Mouse (Mus musculus) heart, embryonic 15.5 days (tissue): Measurements from ENCODE around the gene Cst6. TPM values are rescaled to one million over a fixed set of nuclear protein-coding genes. Genes with fewer than 3 reads are reported as not detected.

Experiments used
- ATAC-seq: fragments of 200-750 bp; cut with Nextera tagmentation; replicated peaks from 2 replicates; pipeline ENCODE4 v1.8.0; 2017; ENCODE audit warnings: low read depth, moderate TSS enrichment; ENCODE audit not compliant: insufficient number of reproducible peaks, insufficient read depth, low FRiP score
- H3K27ac ChIP-seq: fragments of 300-500 bp; sonication (generic); 2 replicates; pipeline ENCODE4 v1.5.1; 2015; ENCODE audit warnings: mild to moderate bottlenecking, inconsistent platforms
- H3K27me3 ChIP-seq: fragments of 300-500 bp; sonication (generic); 2 replicates; pipeline ENCODE4 v1.6.1; 2015; ENCODE audit warnings: inconsistent platforms
- H3K36me3 ChIP-seq: fragments of 300-500 bp; sonication (generic); 2 replicates; pipeline ENCODE4 v1.6.1; 2015; ENCODE audit warnings: mild to moderate bottlenecking, inconsistent platforms
- H3K4me1 ChIP-seq: fragments of 300-500 bp; sonication (generic); replicated peaks from 2 replicates; pipeline ENCODE4 v1.6.1; 2015; ENCODE audit warnings: inconsistent platforms
- H3K4me2 ChIP-seq: fragments of 300-500 bp; sonication (generic); 2 replicates; pipeline ENCODE4 v1.6.1; 2015; ENCODE audit warnings: inconsistent platforms, mild to moderate bottlenecking, moderate library complexity
- H3K4me3 ChIP-seq: fragments of 300-500 bp; sonication (generic); 2 replicates; pipeline ENCODE4 v1.5.1; 2015; ENCODE audit warnings: mild to moderate bottlenecking, inconsistent platforms
- H3K9ac ChIP-seq: fragments of 300-500 bp; sonication (generic); 2 replicates; pipeline ENCODE4 v1.6.1; 2015; ENCODE audit warnings: mild to moderate bottlenecking, inconsistent platforms
- H3K9me3 ChIP-seq: fragments of 300-500 bp; sonication (generic); replicated peaks from 2 replicates; pipeline ENCODE4 v1.6.1; 2016; ENCODE audit warnings: inconsistent platforms
- WGBS: fragments of 180-500 bp; shearing (Covaris S2); methylation state at CpG from one replicate; pipeline ENCODE4 v1.1.7; 2015; ENCODE audit warnings: mixed read lengths; 5-methylcytosine and 5-hydroxymethylcytosine counted together
- polyA plus RNA-seq: library from polyadenylated mRNA; unstranded; fragments of >200 nt; fragmentation: Nextera tagmentation; extraction: Ambion mirVana; gene quantifications from 2 replicates; pipeline ENCODE4 v1.2.1, GENCODE M21; 2015

The Cst6 gene
- polyA plus RNA-seq, 1 experiment from 2014 or later = 1.4 TPM

DNA sequence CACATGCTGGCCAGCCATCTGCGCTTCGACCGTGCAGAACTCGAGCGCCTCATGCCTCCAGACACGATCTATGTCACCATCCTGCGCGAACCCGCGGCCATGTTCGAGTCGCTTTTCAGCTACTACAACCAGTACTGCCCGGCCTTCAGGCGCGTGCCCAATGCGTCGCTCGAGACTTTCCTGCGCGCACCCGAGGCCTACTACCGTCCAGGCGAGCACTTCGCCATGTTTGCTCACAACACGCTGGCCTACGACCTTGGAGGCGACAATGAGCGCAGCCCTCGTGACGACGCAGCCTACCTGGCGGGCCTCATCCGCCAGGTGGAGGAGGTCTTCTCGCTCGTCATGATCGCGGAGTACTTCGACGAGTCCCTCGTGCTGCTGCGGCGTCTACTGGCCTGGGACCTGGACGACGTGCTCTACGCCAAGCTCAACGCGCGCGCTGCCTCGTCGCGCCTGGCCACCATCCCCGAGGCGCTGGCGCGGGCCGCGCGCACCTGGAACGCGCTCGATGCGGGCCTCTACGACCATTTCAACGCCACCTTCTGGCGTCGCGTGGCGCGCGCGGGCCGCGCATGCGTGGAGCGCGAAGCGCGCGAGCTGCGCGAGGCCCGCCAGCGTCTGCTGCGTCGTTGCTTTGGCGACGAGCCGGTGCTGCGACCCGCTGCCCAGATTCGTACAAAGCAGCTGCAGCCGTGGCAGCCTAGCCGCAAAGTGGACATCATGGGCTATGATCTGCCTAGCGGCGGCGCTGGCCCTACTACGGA is 42.2 kb downstream of the Cst6 start:
- Histone ChIP-seq H3K36me3 (no peaks in the 10 kb centered on the region), H3K9ac (no peak overlapping the region), H3K27ac (no peak overlapping the region), H3K4me3 (peak overlapping the region; percentile 29), H3K4me1 (peaks cover 6% of the 10 kb centered on the region; the same call in 1 of the 2 replicates), H3K4me2 (peak overlapping the region; percentile 57), H3K9me3 (no peaks in the 10 kb centered on the region), H3K27me3 (peaks cover 18% of the 10 kb centered on the region)
- 29% methylated on average over 98 of the region's 98 CpGs for WGBS
- ATAC-seq = no peak

DNA sequence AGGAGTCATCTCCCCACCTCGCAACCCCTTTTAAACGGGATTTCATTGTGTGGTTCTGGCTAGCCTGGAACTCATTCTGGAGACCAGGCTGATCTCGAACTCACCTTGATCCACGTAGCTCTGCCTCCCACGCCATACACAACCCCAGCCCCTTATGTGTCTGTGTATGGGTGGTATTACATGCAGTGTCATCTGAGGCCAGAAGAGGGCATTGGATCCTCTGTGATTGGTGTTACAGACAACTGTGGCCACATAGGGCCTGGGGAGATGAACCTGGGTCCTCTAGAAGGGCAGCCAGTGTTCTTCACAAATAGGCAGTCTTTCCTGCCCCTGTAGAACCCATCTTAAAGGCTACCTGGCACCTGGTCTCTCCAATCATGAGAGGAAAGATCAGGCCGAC is 43.1 kb downstream of the Cst6 start:
- H3K9me3 ChIP-seq = no peaks in the 10 kb centered on the region
- H3K9ac ChIP-seq = no peak overlapping the region
- H3K4me1 ChIP-seq = peaks cover 6% of the 10 kb centered on the region; the same call in 1 of the 2 replicates
- H3K4me2 ChIP-seq = no peak overlapping the region
- 80% methylated on average over 6 of the region's 6 CpGs for WGBS
- H3K4me3 ChIP-seq = no peak overlapping the region
- no peak overlapping the region for H3K27ac ChIP-seq
- H3K27me3 ChIP-seq = peaks cover 18% of the 10 kb centered on the region
- no peaks in the 10 kb centered on the region for H3K36me3 ChIP-seq
- ATAC-seq = no peak

DNA sequence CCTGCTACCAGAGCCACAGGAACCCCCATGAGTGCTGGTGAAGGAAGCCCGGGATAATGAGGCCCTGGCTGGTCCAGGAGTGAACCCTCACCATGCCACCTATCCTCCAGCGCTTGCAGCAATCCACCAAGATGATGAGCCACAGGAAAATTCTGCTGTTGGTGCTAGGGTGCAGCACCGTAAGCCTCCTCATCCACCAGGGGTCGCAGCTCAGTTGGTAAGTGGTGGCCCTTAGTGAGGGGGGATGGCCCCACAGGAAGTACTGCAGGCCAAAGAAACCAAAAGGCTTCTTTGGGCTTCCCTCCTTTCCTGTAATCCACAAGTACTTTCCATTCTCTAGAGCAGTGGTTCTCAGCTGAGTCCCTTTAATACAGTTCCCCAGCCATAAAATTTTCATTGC is 46.9 kb downstream of the Cst6 start:
- H3K4me1 ChIP-seq = peaks cover 24% of the 10 kb centered on the region
- H3K9ac ChIP-seq = no peak overlapping the region
- ATAC-seq = no peak
- H3K9me3 ChIP-seq = no peaks in the 10 kb centered on the region
- peaks cover 12% of the 10 kb centered on the region for H3K27me3 ChIP-seq
- no peak overlapping the region for H3K27ac ChIP-seq
- WGBS = 18% methylated on average over 4 of the region's 4 CpGs
- H3K36me3 ChIP-seq = no peaks in the 10 kb centered on the region
- H3K4me3 ChIP-seq = no peak overlapping the region
- H3K4me2 ChIP-seq = no peak overlapping the region

DNA sequence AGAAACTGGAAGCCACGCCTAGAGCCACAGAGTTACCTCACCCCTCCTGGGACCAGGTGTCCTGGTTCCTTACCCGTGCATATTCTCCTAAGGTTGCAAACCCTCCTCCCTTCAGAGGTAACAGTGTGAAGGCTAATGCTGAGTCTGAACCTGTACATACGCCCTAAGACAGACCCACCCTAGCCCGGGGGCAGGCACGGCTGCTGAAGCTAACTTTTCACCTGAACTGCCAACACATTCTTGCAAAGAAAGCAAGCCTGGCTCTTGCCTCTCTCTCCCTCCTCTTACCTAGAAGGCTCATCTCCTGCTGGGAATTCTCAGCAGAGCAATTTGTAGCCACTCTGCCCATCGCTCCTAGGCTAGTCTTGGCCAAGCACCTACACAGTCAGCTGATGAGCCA is 48.8 kb downstream of the Cst6 start:
- ATAC-seq = no peak
- no peak overlapping the region for H3K9ac ChIP-seq
- 75% methylated on average over 6 of the region's 6 CpGs for WGBS

DNA sequence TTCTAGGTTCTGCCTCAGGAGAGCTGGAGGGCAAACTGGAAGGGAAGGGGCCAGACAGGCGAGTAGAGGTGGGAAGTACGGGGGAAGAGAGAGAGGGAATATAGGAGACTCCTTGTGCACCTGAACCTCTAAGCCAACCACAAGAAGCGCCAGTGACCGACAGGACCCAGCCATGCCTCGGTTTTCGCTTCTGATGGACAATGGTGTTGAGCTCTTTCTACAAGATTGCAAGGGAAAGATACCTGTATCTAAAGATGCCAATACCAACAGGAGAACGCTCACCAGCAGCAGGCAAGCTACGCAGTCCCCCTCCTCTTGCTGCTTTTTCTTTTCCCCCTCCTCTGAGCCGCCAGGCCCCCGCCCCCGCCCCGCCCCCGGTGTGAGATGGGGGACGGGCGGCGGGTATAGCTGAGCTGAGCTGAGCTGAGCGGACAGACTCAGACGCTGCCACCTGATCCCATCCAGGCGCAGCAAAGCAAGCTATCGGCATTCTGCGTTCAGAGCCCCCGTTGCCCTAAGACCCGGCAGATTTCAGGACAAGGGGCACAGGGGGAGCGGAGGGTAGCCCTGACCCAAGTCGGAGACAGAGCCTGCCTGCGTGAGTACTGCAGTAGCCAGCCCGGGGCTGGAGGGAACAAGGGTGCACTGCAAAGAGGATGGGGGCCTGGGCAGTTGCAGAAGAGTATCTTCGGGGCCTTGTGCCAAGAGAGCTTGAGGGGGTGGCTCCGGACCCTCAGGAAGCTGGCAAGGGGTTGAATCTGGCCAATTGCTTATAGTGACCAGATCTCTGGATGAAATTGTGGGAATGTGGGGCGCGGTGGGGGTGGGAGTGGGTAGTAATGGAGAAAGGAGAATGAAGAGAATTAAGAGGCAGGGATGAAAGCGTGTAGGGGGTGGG is 51.2 kb downstream of the Cst6 start, which contains the start of gene Gal3st3:
Gene Gal3st3, plus strand, starts transcription at position 429 of the 898 bp plus-strand sequence.
- 8% methylated on average over 32 of the region's 32 CpGs for WGBS
- peak within 1 kb of the TSS; percentile 61 for H3K27ac ChIP-seq

More for the DNA sequence above, 48.8 kb downstream of the Cst6 start:
- no peak overlapping the region for H3K4me3 ChIP-seq
- H3K4me1 ChIP-seq = peaks cover 31% of the 10 kb centered on the region
- no peak overlapping the region for H3K4me2 ChIP-seq
- no peak overlapping the region for H3K27ac ChIP-seq
- no peaks in the 10 kb centered on the region for H3K36me3 ChIP-seq
- H3K9me3 ChIP-seq = no peaks in the 10 kb centered on the region
- H3K27me3 ChIP-seq = no peaks in the 10 kb centered on the region

DNA sequence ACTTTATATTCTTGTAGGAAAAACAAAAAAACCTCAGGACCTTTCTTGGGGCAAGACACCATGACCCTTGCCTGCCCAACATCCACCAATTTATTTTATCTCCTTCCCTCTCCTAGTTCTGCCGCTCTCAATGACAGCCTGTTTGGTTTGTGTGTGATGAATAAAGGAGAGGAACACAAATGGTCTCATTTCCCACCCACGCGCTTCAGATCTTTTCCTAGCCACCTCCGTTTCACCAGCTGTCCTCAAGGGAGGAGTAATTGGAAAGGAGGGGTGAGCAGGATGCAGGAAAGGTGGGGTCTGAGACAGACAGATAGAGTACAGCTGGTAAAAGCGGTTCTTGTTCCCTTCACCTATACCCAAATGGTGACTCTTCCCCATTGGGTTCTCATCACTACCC is 52.7 kb downstream of the Cst6 start:
- Histone ChIP-seq H3K4me2 (no peak overlapping the region), H3K4me3 (0 out of 2 replicates have a peak overlapping the region, but pooled peaks have one; percentile 95), H3K9me3 (no peaks in the 10 kb centered on the region), H3K9ac (no peak overlapping the region), H3K4me1 (peaks cover 46% of the 10 kb centered on the region), H3K36me3 (peaks cover 20% of the 10 kb centered on the region), H3K27me3 (no peaks in the 10 kb centered on the region), H3K27ac (no peak overlapping the region)
- no peak for ATAC-seq
- 62% methylated on average over 5 of the region's 5 CpGs for WGBS

More for the DNA sequence above, 51.2 kb downstream of the Cst6 start, which contains the start of gene Gal3st3:
- peak within 1 kb of the TSS; percentile 66 for H3K9ac ChIP-seq
- H3K4me3 ChIP-seq = peak within 1 kb of the TSS; percentile 55
- H3K27me3 ChIP-seq = no peaks in the 10 kb centered on the region
- H3K9me3 ChIP-seq = no peaks in the 10 kb centered on the region
- H3K4me1 ChIP-seq = peaks cover 43% of the 10 kb centered on the region
- peaks cover 7% of the 10 kb centered on the region for H3K36me3 ChIP-seq
- ATAC-seq = no peak
- peak within 1 kb of the TSS; percentile 86 for H3K4me2 ChIP-seq

DNA sequence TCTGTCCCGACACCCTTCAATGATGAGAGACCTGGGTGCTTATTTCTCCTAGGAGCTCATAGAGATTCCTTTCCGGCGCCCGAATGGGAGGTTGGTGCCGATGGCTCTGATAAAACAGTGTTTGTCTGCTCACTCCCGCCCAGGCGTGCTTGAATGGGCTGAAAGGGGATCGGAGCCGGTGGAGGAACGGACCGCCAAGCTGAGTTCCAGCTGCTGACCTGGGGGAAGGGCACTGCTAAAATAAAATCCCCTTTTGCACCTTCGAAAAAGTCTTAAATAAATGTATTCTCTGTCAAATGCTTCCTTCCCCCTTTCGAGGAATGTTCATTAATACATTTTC is 53.7 kb downstream of the Cst6 start:
- Histone ChIP-seq H3K4me1 (peaks cover 46% of the 10 kb centered on the region), H3K9ac (peak overlapping the region; percentile 74), H3K4me3 (peak overlapping the region; percentile 95), H3K9me3 (no peaks in the 10 kb centered on the region), H3K36me3 (peaks cover 29% of the 10 kb centered on the region), H3K27me3 (no peaks in the 10 kb centered on the region), H3K27ac (peak overlapping the region; percentile 90), H3K4me2 (peak overlapping the region; percentile 85)
- WGBS = 5% methylated on average over 13 of the region's 13 CpGs
- no peak for ATAC-seq

DNA sequence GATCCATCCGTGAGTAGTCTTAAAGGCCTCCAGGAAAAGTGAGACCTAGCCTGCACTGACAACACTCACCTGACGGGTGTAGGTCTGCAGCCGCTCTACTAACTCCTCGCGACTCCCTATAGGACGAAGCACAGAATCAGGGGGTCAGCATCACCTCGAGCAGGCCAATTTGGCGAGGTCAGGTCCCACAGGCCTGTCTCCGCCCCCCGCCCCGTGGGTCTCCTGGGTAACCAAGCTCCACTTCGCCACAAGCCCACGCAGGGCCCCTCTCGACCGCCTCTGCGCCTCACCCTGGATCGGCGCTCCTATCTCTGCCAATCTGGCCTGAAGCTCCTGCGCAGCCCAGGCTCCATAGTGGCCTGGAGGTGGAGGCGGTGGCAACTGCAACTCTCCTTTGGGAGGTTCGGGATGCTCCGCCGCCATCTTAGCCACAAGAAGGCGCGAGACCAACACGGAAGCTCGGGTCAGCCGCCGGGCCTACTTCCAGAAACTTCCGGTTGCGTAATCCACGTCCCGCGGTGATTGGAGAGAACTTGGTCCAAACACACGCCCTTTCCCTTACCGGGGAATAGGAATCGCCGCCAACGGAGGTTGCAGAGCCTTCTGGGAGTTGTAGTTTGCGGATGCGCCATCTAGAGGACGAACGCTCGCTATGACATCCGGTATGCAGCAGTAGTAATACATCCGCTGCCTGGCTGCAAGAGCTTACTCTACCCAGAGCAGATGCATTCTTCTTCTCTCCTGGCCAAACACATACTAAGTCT is 54.2 kb downstream of the Cst6 start, which contains the start of gene Sf3b2:
Gene Sf3b2, minus strand, starts transcription at position 484 of the 764 bp plus-strand sequence.
- Histone ChIP-seq H3K9me3 (no peaks in the 10 kb centered on the region), H3K27ac (peak within 1 kb of the TSS; percentile 90), H3K9ac (peak within 1 kb of the TSS; percentile 93), H3K4me1 (peaks cover 46% of the 10 kb centered on the region), H3K4me3 (peak within 1 kb of the TSS; percentile 95), H3K36me3 (peaks cover 35% of the 10 kb centered on the region), H3K4me2 (peak within 1 kb of the TSS; percentile 85), H3K27me3 (no peaks in the 10 kb centered on the region)
- peak; percentile 95 for ATAC-seq
- under 1% methylated on average over 46 of the region's 46 CpGs for WGBS

Other genes with a start within 250 kb of the Cst6 start
- gene Rab1b, start 242.5 kb downstream of the Cst6 start, polyA plus RNA-seq = 208 and 236 TPM in 2 replicates
- gene Klc2, start 231.0 kb downstream of the Cst6 start, polyA plus RNA-seq = 17.1 and 21.8 TPM in 2 replicates
- gene Pacs1, start 76.5 kb downstream of the Cst6 start, polyA plus RNA-seq = 15.1 and 21.6 TPM in 2 replicates
- 195 and 216 TPM in 2 replicates for gene Sf3b2, start 54.1 kb downstream of the Cst6 start, polyA plus RNA-seq
- 7.3 and 7.7 TPM in 2 replicates for gene Gal3st3, start 51.2 kb downstream of the Cst6 start, polyA plus RNA-seq
- not detected in 2 replicates for gene Catsper1, start 13.8 kb downstream of the Cst6 start, polyA plus RNA-seq
- 35.3 and 45.7 TPM in 2 replicates for gene Eif1ad, start 17.2 kb upstream of the Cst6 start, polyA plus RNA-seq
- gene Banf1, start 17.6 kb upstream of the Cst6 start, polyA plus RNA-seq = 405 and 409 TPM in 2 replicates
- gene Sart1, start 39.1 kb upstream of the Cst6 start, polyA plus RNA-seq = 34.3 and 47.0 TPM in 2 replicates
- 2.0 TPM in 2 replicates for gene Tsga10ip, start 53.0 kb upstream of the Cst6 start, polyA plus RNA-seq
- gene Drap1, start 75.4 kb upstream of the Cst6 start, polyA plus RNA-seq = 205 and 220 TPM in 2 replicates
- gene AI837181, start 75.6 kb upstream of the Cst6 start, polyA plus RNA-seq = 34.8 and 46.9 TPM in 2 replicates
- not detected in 2 replicates for gene Fosl1, start 98.0 kb upstream of the Cst6 start, polyA plus RNA-seq
- gene Ccdc85b, start 108.3 kb upstream of the Cst6 start, polyA plus RNA-seq = 9.0 and 9.9 TPM in 2 replicates
- gene Fibp, start 111.0 kb upstream of the Cst6 start, polyA plus RNA-seq = 97.9 and 106 TPM in 2 replicates
- 1.4 and 3.5 TPM in 2 replicates for gene Ctsw, start 118.9 kb upstream of the Cst6 start, polyA plus RNA-seq
- 65.6 and 95.4 TPM in 2 replicates for gene Efemp2, start 124.4 kb upstream of the Cst6 start, polyA plus RNA-seq
- 33.8 and 48.7 TPM in 2 replicates for gene Mus81, start 138.8 kb upstream of the Cst6 start, polyA plus RNA-seq
- 1,578 and 1,766 TPM in 2 replicates for gene Cfl1, start 140.9 kb upstream of the Cst6 start, polyA plus RNA-seq
- gene 1700020D05Rik, start 154.2 kb upstream of the Cst6 start, polyA plus RNA-seq = 0.14 and 0.16 TPM in 2 replicates
- gene Snx32, start 161.0 kb upstream of the Cst6 start, polyA plus RNA-seq = 15.8 and 17.6 TPM in 2 replicates
- 0.25 and 0.87 TPM in 2 replicates for gene Ovol1, start 211.1 kb upstream of the Cst6 start, polyA plus RNA-seq
- 2.0 and 4.5 TPM in 2 replicates for gene Ap5b1, start 218.5 kb upstream of the Cst6 start, polyA plus RNA-seq